Comparison of ENCODE assay signal across 10 mouse cellular contexts in the genomic region with DNA sequence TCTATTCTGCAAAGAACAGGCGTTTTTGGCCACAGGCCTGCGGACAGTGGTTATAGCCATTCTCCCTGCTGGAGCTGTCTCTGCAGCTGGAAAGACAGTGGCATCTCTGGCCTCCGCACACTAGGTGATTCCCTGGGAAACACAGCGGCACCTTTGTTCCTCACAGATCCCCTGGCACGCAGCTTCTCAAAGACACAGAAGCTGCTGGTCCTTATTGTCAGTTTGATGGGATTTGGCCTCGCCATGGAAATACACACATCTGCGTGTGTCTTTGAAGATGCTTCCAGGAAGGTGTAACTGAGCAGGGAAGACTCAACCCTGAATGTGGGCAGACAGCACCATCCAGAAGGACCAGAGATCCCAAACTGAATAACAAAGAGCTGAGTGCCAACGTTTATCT. TPM values are rescaled to one million over a fixed set of nuclear protein-coding genes. Genes with fewer than 3 reads are reported as not detected.
DNase-seq lines count a peak whose midpoint lies in the region; ATAC-seq and TF ChIP-seq lines count a peak whose summit lies in the region.
"Had no signal": no experiment of that assay in that cellular context is flagged by ENCODE, and none has a peak within 500 bp of the region (broad histone marks: within the 10 kb centered on the region; RNA-seq: fewer than 3 reads in every experiment).

No protein-coding gene starts in this region.

- H3K4me1 ChIP-seq in heart, embryonic 16.5 days (ENCODE audit: control insufficient read depth, insufficient read depth, low read length) = peaks cover 30% of the 10 kb centered on the region
- H3K4me1 ChIP-seq in lung, embryonic 14.5 days (ENCODE audit: insufficient read depth) = no peaks in the 10 kb centered on the region; the same call in 1 of the 2 replicates
- peaks cover 30% of the 10 kb centered on the region for H3K4me1 ChIP-seq in embryonic fibroblast, embryonic 13.5 days (ENCODE audit: control insufficient read depth, insufficient read depth, low read length)
- H3K4me1 ChIP-seq in midbrain, embryonic 16.5 days (ENCODE audit: control insufficient read depth, insufficient read depth, low read length) = peaks cover 16% of the 10 kb centered on the region

- H3K27me3 ChIP-seq in heart, embryonic 16.5 days (ENCODE audit: control insufficient read depth, insufficient read depth, low read length) = no peaks in the 10 kb centered on the region
- H3K27me3 ChIP-seq in lung, embryonic 14.5 days (ENCODE audit: insufficient read depth, low read length) = no peaks in the 10 kb centered on the region
- no peaks in the 10 kb centered on the region for H3K27me3 ChIP-seq in midbrain, embryonic 16.5 days (ENCODE audit: control insufficient read depth, insufficient read depth, low read depth, low read length)

- 86% methylated on average over 8 of the region's 8 CpGs for WGBS in heart, embryonic 16.5 days
- 90% methylated on average over 8 of the region's 8 CpGs for WGBS in lung, embryonic 14.5 days
- 75% methylated on average over 8 of the region's 8 CpGs for WGBS in midbrain, embryonic 16.5 days

- peak overlapping the region; percentile 85 for H3K27ac ChIP-seq in heart, embryonic 16.5 days (ENCODE audit: low read length)
- peak overlapping the region; percentile 18; the same call in 1 of the 2 replicates for H3K27ac ChIP-seq in lung, embryonic 14.5 days (ENCODE audit: low read depth)
- H3K27ac ChIP-seq in embryonic fibroblast, embryonic 13.5 days (ENCODE audit: insufficient read depth, low read length) = peak overlapping the region; percentile 15
- peak overlapping the region; percentile 50; the same call in 1 of the 2 replicates for H3K27ac ChIP-seq in midbrain, embryonic 16.5 days (ENCODE audit: low read length)

- DNase-seq in heart, postnatal 10 days = no peak
- no peak for DNase-seq in lung, embryonic 14.5 days
- DNase-seq in lung, postnatal 25 days (ENCODE audit: low spot score) = no peak
- DNase-seq in cerebellum, adult 9-11 months = no peak
- DNase-seq: adrenal gland, postnatal 14 days; cerebellum, adult 8-10 months; thymus, postnatal 25 days had no signal

- intact Hi-C loops in heart, postnatal 10 days (cut with DNase I) = loop anchor here (2.0 kb wide), 1 partner anchor 13 kb away; no protein-coding TSS in a partner anchor

- H3K9ac ChIP-seq in heart, embryonic 16.5 days (ENCODE audit: low read length) = peak overlapping the region; percentile 21; the same call in 1 of the 2 replicates
- H3K9ac ChIP-seq in lung, embryonic 14.5 days = no peak overlapping the region
- no peak overlapping the region for H3K9ac ChIP-seq in midbrain, embryonic 16.5 days (ENCODE audit: low read depth, low read length)

- ATAC-seq in heart, embryonic 16.5 days (replicated peaks; ENCODE audit: extremely low read depth, insufficient read depth, low FRiP score) = no peak
- ATAC-seq in lung, embryonic 14.5 days (ENCODE audit: insufficient read depth) = no peak
- no peak for ATAC-seq in midbrain, embryonic 16.5 days

- no peaks in the 10 kb centered on the region for H3K36me3 ChIP-seq in heart, embryonic 16.5 days (ENCODE audit: control insufficient read depth, insufficient read depth)
- H3K36me3 ChIP-seq in lung, embryonic 14.5 days (ENCODE audit: insufficient read depth) = peaks cover 20% of the 10 kb centered on the region
- H3K36me3 ChIP-seq in midbrain, embryonic 16.5 days (ENCODE audit: control insufficient read depth, insufficient read depth, low read length) = peaks cover 3% of the 10 kb centered on the region; the same call in 1 of the 2 replicates

- TF ChIP-seq CTCF in lung, embryonic 14.5 days (IDR thresholded peaks at IDR 0.05; ENCODE audit: low read depth) = no peak
- no peak for TF ChIP-seq CTCF in embryonic fibroblast, embryonic 13.5 days (IDR thresholded peaks at IDR 0.05; ENCODE audit: borderline replicate concordance, insufficient read depth, low read length)

- H3K4me2 ChIP-seq in heart, embryonic 16.5 days (ENCODE audit: low read depth, low read length) = no peak overlapping the region
- no peak overlapping the region for H3K4me2 ChIP-seq in lung, embryonic 14.5 days
- no peak overlapping the region for H3K4me2 ChIP-seq in midbrain, embryonic 16.5 days (ENCODE audit: low read length)

- TF ChIP-seq POLR2A in embryonic fibroblast, embryonic 13.5 days (IDR thresholded peaks at IDR 0.05; ENCODE audit: low read depth, low read length) = no peak

- H3K4me3 ChIP-seq in heart, embryonic 16.5 days (ENCODE audit: low read length) = no peak overlapping the region
- H3K4me3 ChIP-seq in lung, embryonic 14.5 days (ENCODE audit: low read depth, low read length) = no peak overlapping the region
- H3K4me3 ChIP-seq in embryonic fibroblast, embryonic 13.5 days (ENCODE audit: insufficient read depth, low read length) = no peak overlapping the region
- no peak overlapping the region for H3K4me3 ChIP-seq in midbrain, embryonic 16.5 days (ENCODE audit: low read depth, low read length)

- no peaks in the 10 kb centered on the region for H3K9me3 ChIP-seq in heart, embryonic 16.5 days (replicated peaks; ENCODE audit: control insufficient read depth, low read length)
- H3K9me3 ChIP-seq in lung, embryonic 14.5 days (ENCODE audit: low read depth, low read length) = no peaks in the 10 kb centered on the region
- H3K9me3 ChIP-seq in midbrain, embryonic 16.5 days (replicated peaks; ENCODE audit: control insufficient read depth, low read length, poor library complexity, severe bottlenecking) = no peaks in the 10 kb centered on the region

RNA-seq across cellular contexts. Expression of gene Dusp1, which starts 41.4 kb away (rescaled TPM):
- polyA plus RNA-seq in heart, embryonic 16.5 days (2015; fragmentation: Nextera tagmentation; extraction: Ambion mirVana) = 35.5 and 35.7 TPM in 2 replicates
- total RNA-seq in heart, postnatal 10 days (2021) = 100 to 1,000 TPM in 1 of 2 experiments, 10 to 100 TPM in 1; 60.1 to 100 TPM
- polyA plus RNA-seq in lung, embryonic 14.5 days (2014; fragmentation: Nextera tagmentation; extraction: Ambion mirVana) = 19.7 and 24.5 TPM in 2 replicates
- polyA plus RNA-seq in embryonic fibroblast, embryonic 13.5 days (2011; ENCODE audit: insufficient read length, low read depth, missing spikeins) = 36.3 and 60.1 TPM in 2 replicates
- polyA plus RNA-seq in midbrain, embryonic 16.5 days (2015; fragmentation: Nextera tagmentation; extraction: Ambion mirVana) = 33.4 and 35.1 TPM in 2 replicates

RNA-seq across cellular contexts. Expression of gene Ergic1, which starts 42.0 kb away (rescaled TPM):
- polyA plus RNA-seq in heart, embryonic 16.5 days (2015; fragmentation: Nextera tagmentation; extraction: Ambion mirVana) = 82.7 and 84.9 TPM in 2 replicates
- 10 to 100 TPM; 84.4 to 87.8 TPM for total RNA-seq in heart, postnatal 10 days (2021)
- 125 and 127 TPM in 2 replicates for polyA plus RNA-seq in lung, embryonic 14.5 days (2014; fragmentation: Nextera tagmentation; extraction: Ambion mirVana)
- 376 and 420 TPM in 2 replicates for polyA plus RNA-seq in embryonic fibroblast, embryonic 13.5 days (2011; ENCODE audit: insufficient read length, low read depth, missing spikeins)
- 102 and 103 TPM in 2 replicates for polyA plus RNA-seq in midbrain, embryonic 16.5 days (2015; fragmentation: Nextera tagmentation; extraction: Ambion mirVana)

RNA-seq across cellular contexts. Expression of gene Atp6v0e, which starts 59.7 kb away (rescaled TPM):
- 216 and 249 TPM in 2 replicates for polyA plus RNA-seq in heart, embryonic 16.5 days (2015; fragmentation: Nextera tagmentation; extraction: Ambion mirVana)
- total RNA-seq in heart, postnatal 10 days (2021) = 10 to 100 TPM; 87.1 to 87.8 TPM
- 143 and 152 TPM in 2 replicates for polyA plus RNA-seq in lung, embryonic 14.5 days (2014; fragmentation: Nextera tagmentation; extraction: Ambion mirVana)
- polyA plus RNA-seq in embryonic fibroblast, embryonic 13.5 days (2011; ENCODE audit: insufficient read length, low read depth, missing spikeins) = 174 and 192 TPM in 2 replicates
- 77.2 and 83.0 TPM in 2 replicates for polyA plus RNA-seq in midbrain, embryonic 16.5 days (2015; fragmentation: Nextera tagmentation; extraction: Ambion mirVana)

Comparison
In these comparisons a context has a peak if more than half of its experiments do, and no peak if none do; other contexts are left out.
1. H3K27ac ChIP-seq: peak in every context shown above with its lines; median percentile 85 in heart, embryonic 16.5 days; 50 in midbrain, embryonic 16.5 days; 18 in lung, embryonic 14.5 days; 15 in embryonic fibroblast, embryonic 13.5 days.